In the genomic region with DNA sequence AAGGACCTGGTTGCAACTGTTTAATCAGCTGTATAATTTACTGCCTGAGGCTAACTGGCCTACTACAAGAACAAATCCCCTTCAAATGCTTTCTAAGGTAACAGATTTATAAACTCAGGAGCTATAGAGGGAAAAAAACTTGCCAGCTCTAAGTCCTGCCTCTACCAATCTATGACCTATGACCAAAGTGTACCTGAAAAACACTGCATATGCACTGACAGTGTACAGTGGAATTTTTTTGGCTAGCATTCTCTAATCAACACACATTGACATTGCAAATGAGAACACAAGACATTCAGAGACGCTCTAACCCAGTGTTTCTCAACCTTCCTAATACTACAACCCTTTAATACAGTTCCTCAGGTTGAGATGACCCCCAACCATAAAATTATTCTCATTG, we compare ENCODE assay signal across 31 mouse cellular contexts.
"Had no signal": no experiment of that assay in that cellular context is flagged by ENCODE, and none has a peak within 500 bp of the region (broad histone marks: within the 10 kb centered on the region; RNA-seq: fewer than 3 reads in every experiment).

No protein-coding gene starts in this region.

- H3K4me2 ChIP-seq: heart, embryonic 11.5 days; heart, embryonic 12.5 days; heart, embryonic 13.5 days; heart, embryonic 15.5 days; hindbrain, embryonic 12.5 days; hindbrain, embryonic 13.5 days; hindbrain, embryonic 14.5 days; hindbrain, embryonic 15.5 days; intestine, embryonic 15.5 days; kidney, embryonic 15.5 days had no signal

- H3K36me3 ChIP-seq: heart, embryonic 10.5 days; heart, embryonic 12.5 days; heart, embryonic 13.5 days; heart, embryonic 15.5 days; hindbrain, embryonic 10.5 days; hindbrain, embryonic 12.5 days; hindbrain, embryonic 13.5 days; hindbrain, embryonic 15.5 days; intestine, embryonic 15.5 days; kidney, embryonic 15.5 days had no signal

- H3K4me3 ChIP-seq: heart, adult 2 months; heart, embryonic 10.5 days; heart, embryonic 12.5 days; heart, embryonic 13.5 days; heart, embryonic 15.5 days; hindbrain, embryonic 10.5 days; hindbrain, embryonic 12.5 days; hindbrain, embryonic 13.5 days; hindbrain, embryonic 15.5 days; intestine, embryonic 15.5 days; kidney, embryonic 15.5 days; layer of hippocampus, adult 2 months had no signal

- DNase-seq: heart, adult 18-20 months; heart, adult 2 months; heart, postnatal 10 days; heart, postnatal 14 days; heart, postnatal 36 days; heart, postnatal 4 days; kidney, adult 18-20 months; kidney, postnatal 10 days; kidney, postnatal 14 days; kidney, postnatal 4 days; layer of hippocampus, adult 9-11 months; layer of hippocampus, postnatal 36 days had no signal

- H3K4me1 ChIP-seq: heart, embryonic 10.5 days; heart, embryonic 12.5 days; hindbrain, embryonic 10.5 days; hindbrain, embryonic 13.5 days; hindbrain, embryonic 15.5 days; intestine, embryonic 15.5 days; kidney, embryonic 15.5 days had no signal

- H3K9ac ChIP-seq: heart, embryonic 12.5 days; heart, embryonic 13.5 days; heart, embryonic 15.5 days; hindbrain, embryonic 12.5 days; hindbrain, embryonic 13.5 days; hindbrain, embryonic 14.5 days; hindbrain, embryonic 15.5 days; intestine, embryonic 15.5 days; kidney, embryonic 15.5 days had no signal

- H3K9me3 ChIP-seq: heart, embryonic 10.5 days; heart, embryonic 12.5 days; heart, embryonic 13.5 days; heart, embryonic 15.5 days; hindbrain, embryonic 10.5 days; hindbrain, embryonic 12.5 days; hindbrain, embryonic 13.5 days; hindbrain, embryonic 15.5 days; intestine, embryonic 15.5 days; kidney, embryonic 15.5 days had no signal

- H3K27ac ChIP-seq: heart, adult 2 months; heart, embryonic 10.5 days; heart, embryonic 13.5 days; heart, embryonic 15.5 days; hindbrain, embryonic 10.5 days; hindbrain, embryonic 12.5 days; hindbrain, embryonic 13.5 days; hindbrain, embryonic 14.5 days; hindbrain, embryonic 15.5 days; hindbrain, postnatal 0 days; intestine, embryonic 15.5 days; kidney, embryonic 15.5 days; kidney, postnatal 0 days; layer of hippocampus, adult 2 months had no signal

- H3K27me3 ChIP-seq: heart, embryonic 12.5 days; heart, embryonic 13.5 days; heart, embryonic 15.5 days; hindbrain, embryonic 12.5 days; hindbrain, embryonic 13.5 days; hindbrain, embryonic 15.5 days; intestine, embryonic 15.5 days; kidney, embryonic 15.5 days had no signal

- ATAC-seq: hindbrain, embryonic 16.5 days; hindbrain, postnatal 0 days; inflammation-experienced regulatory T-cells, adult 6 months; intestine, embryonic 15.5 days; intestine, embryonic 16.5 days; intestine, postnatal 0 days had no signal
